Mouse (Mus musculus) midbrain, embryonic 11.5 days (tissue): ENCODE measurements around the gene Kcnk12. TPM values are rescaled to one million over a fixed set of nuclear protein-coding genes. Genes with fewer than 3 reads are reported as not detected.

Experiments used
- ATAC-seq: fragments of 200-750 bp; cut with Nextera tagmentation; 2 replicates; pipeline ENCODE4 v1.8.0; 2017; ENCODE audit warnings: moderate TSS enrichment, moderate library complexity; ENCODE audit not compliant: low FRiP score
- DNase-seq: peaks from one replicate; pipeline ENCODE4 v3.0.0; 2015; ENCODE audit warnings: low spot score; ENCODE audit errors: missing footprints
- H3K27ac ChIP-seq: fragments of 300-500 bp; sonication (generic); 2 replicates; pipeline ENCODE4 v1.5.1; 2014; ENCODE audit warnings: low read depth, low read length
- H3K27me3 ChIP-seq: fragments of 300-500 bp; sonication (generic); 2 replicates; pipeline ENCODE4 v1.6.1; 2014; ENCODE audit warnings: mild to moderate bottlenecking, low read length, moderate library complexity, mixed read lengths; ENCODE audit not compliant: control insufficient read depth, insufficient read depth
- H3K36me3 ChIP-seq: fragments of 300-500 bp; sonication (generic); 2 replicates; pipeline ENCODE4 v1.6.1; 2014; ENCODE audit warnings: mild to moderate bottlenecking, low read length, moderate library complexity, mixed read lengths; ENCODE audit not compliant: control insufficient read depth, insufficient read depth
- H3K4me1 ChIP-seq: fragments of 300-500 bp; sonication (generic); 2 replicates; pipeline ENCODE4 v1.6.1; 2014; ENCODE audit warnings: low read length; ENCODE audit not compliant: control insufficient read depth, insufficient read depth
- H3K4me2 ChIP-seq: fragments of 300-500 bp; sonication (generic); 2 replicates; pipeline ENCODE4 v1.6.1; 2014; ENCODE audit warnings: mild to moderate bottlenecking, moderate library complexity
- H3K4me3 ChIP-seq: fragments of 300-500 bp; sonication (generic); 2 replicates; pipeline ENCODE4 v1.5.1; 2014; ENCODE audit warnings: low read depth, low read length
- H3K9ac ChIP-seq: fragments of 300-500 bp; sonication (generic); 2 replicates; pipeline ENCODE4 v1.6.1; 2014; ENCODE audit warnings: low read length
- H3K9me3 ChIP-seq: fragments of 300-500 bp; sonication (generic); 2 replicates; pipeline ENCODE4 v1.6.1; 2016; ENCODE audit warnings: low read length; ENCODE audit not compliant: control insufficient read depth
- WGBS: fragments of 180-500 bp; shearing (Covaris S2); extraction: QIAGEN DNeasy Blood & Tissue Kit; methylation state at CpG from one replicate; pipeline ENCODE4 v1.1.7; 2014; 5-methylcytosine and 5-hydroxymethylcytosine counted together
- polyA plus RNA-seq: library from polyadenylated mRNA; unstranded; fragments of >200 nt; fragmentation: Nextera tagmentation; extraction: Ambion mirVana; gene quantifications from 2 replicates; pipeline ENCODE4 v1.2.1, GENCODE M21; 2014

Kcnk12 gene
- polyA plus RNA-seq, 1 experiment from 2014 or later: 0.26 TPM

DNA sequence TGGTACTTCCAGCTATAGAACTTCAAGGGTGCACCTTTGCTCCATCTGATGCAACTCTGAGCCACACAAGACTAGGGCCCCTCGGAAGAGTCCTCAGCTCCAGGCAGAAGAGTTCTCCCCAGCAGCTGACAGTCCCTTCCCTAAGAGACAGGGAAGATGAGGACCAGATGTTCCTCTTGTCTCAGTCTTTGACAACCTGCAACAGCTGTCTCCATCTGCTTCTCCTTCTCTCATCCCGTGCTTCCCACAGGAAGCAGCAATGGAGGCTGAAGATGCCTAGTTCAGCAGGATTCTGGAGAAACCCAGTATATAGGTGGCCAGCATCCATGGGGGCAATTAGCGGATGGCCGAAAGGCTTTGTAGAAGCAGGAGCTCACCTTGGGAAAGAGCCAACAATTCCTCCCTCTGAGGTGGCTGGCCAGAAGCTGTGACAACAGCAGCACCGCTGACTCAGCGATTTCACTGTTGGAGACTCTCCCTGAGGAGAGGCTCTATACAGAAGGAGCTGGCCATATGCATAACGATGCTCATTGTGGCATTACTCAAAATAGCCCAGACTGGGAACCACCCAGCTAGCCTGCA is 6.2 kb downstream of the Kcnk12 start:
- no peak overlapping the region for H3K4me3 ChIP-seq
- 78% methylated on average over 7 of the region's 7 CpGs for WGBS
- H3K27me3 ChIP-seq: peaks cover 14% of the 10 kb centered on the region
- H3K4me1 ChIP-seq: no peaks in the 10 kb centered on the region; the same call in 1 of the 2 replicates
- no peak overlapping the region for H3K9ac ChIP-seq
- H3K4me2 ChIP-seq: no peak overlapping the region
- no peaks in the 10 kb centered on the region for H3K9me3 ChIP-seq
- H3K36me3 ChIP-seq: no peaks in the 10 kb centered on the region
- DNase-seq: peak; percentile 23
- H3K27ac ChIP-seq: no peak overlapping the region
- no peak for ATAC-seq

DNA sequence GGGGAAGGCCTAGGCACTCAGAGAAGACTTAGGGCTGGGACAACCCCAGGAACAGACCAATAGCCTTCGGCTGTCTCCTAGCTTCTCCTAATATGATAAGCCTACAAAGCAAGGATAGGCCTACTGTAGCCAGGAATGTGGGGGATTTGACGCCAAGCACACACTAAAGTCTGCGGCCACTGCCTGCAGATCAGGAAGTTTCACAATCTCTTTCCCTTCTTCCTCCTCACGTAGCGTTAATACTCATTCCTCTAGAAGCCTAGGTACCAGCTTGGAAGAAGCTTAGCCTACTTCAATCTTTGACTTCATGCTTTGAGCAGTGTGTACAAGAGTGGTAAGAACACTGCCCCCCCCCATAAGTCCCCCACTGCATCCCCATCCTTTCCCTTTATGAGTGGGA is 7.1 kb downstream of the Kcnk12 start:
- 92% methylated on average over 5 of the region's 5 CpGs for WGBS
- no peaks in the 10 kb centered on the region for H3K9me3 ChIP-seq

DNA sequence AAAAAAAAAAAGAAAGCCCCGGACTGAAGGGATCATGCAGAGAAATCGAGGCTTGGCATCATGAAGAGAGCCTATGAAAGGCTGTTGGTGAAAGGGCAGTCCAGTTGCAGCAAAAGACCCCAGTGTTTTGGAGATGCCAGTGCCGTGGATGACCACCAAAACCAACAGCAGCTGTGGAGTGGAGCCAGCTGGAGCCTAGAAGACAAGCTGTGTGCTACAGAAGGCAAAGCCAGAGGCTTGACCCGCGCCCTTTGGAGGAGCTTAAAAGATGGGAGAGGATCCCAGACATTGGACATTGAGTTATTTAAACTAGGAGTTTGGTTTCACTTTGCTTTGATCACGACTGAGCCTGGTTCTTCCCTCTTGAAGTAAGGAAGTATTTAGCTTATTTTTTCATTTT is 9.6 kb downstream of the Kcnk12 start:
- Histone ChIP-seq H3K9me3 (no peaks in the 10 kb centered on the region), H3K4me3 (no peak overlapping the region), H3K9ac (no peak overlapping the region), H3K4me2 (no peak overlapping the region), H3K27me3 (no peaks in the 10 kb centered on the region), H3K27ac (no peak overlapping the region), H3K4me1 (no peaks in the 10 kb centered on the region), H3K36me3 (no peaks in the 10 kb centered on the region)
- 84% methylated on average over 6 of the region's 6 CpGs for WGBS
- ATAC-seq (no peak), DNase-seq (no peak)

More for the DNA sequence above, 7.1 kb downstream of the Kcnk12 start:
- Histone ChIP-seq H3K4me2 (no peak overlapping the region), H3K4me3 (no peak overlapping the region), H3K36me3 (no peaks in the 10 kb centered on the region), H3K27me3 (peaks cover 5% of the 10 kb centered on the region), H3K27ac (no peak overlapping the region), H3K4me1 (no peaks in the 10 kb centered on the region), H3K9ac (no peak overlapping the region)
- ATAC-seq (no peak), DNase-seq (peak; percentile 4)

DNA sequence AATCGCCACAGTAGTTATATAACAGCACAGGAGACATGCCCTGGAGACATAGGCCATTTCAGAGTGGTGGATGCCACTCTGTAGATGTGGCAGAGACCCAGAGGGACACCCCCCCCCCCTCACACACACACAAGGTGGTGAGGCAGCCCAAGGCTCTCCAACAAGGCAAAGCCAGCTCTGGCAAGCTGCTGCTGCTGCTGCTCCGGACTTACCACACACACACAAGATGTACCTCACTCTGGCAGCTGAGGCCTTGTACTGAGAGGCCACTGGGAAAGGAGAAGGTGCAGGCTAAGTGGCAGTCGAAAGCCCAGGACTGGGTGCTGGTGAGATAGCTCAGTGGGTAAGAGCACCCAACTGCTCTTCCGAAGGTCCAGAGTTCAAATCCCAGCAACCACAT is 10.1 kb downstream of the Kcnk12 start:
- Histone ChIP-seq H3K9me3 (no peaks in the 10 kb centered on the region), H3K9ac (no peak overlapping the region), H3K4me2 (no peak overlapping the region), H3K27ac (no peak overlapping the region), H3K4me1 (no peaks in the 10 kb centered on the region), H3K4me3 (no peak overlapping the region), H3K36me3 (no peaks in the 10 kb centered on the region), H3K27me3 (no peaks in the 10 kb centered on the region)
- no peak for DNase-seq
- 88% methylated on average over 4 of the region's 4 CpGs for WGBS
- no peak for ATAC-seq

DNA sequence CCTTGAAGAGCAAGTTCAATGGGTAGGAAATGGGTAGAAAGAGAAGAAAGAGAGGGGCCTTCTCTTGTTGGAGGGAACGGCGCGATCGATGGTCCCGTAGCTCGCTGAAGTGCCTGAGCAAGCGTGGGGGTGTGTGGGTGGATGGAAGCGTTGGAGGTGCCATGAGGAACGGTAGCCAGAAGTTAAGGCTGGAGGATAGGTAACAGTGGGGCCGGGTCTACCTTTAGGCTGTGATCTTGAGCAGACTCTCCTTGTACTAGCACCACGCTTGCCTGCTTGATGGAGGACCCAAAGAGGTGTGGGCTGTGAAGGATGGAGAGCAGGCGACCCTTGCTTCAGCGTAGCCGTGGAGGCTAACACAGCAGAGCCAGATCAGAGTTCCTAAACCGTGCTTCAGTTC is 12.1 kb downstream of the Kcnk12 start:
- ATAC-seq (no peak), DNase-seq (no peak)
- H3K4me1 ChIP-seq: no peaks in the 10 kb centered on the region
- H3K27me3 ChIP-seq: no peaks in the 10 kb centered on the region
- no peaks in the 10 kb centered on the region for H3K36me3 ChIP-seq
- H3K9me3 ChIP-seq: no peaks in the 10 kb centered on the region
- H3K9ac ChIP-seq: no peak overlapping the region
- H3K4me3 ChIP-seq: no peak overlapping the region
- WGBS: 92% methylated on average over 15 of the region's 15 CpGs
- H3K27ac ChIP-seq: no peak overlapping the region
- no peak overlapping the region for H3K4me2 ChIP-seq

DNA sequence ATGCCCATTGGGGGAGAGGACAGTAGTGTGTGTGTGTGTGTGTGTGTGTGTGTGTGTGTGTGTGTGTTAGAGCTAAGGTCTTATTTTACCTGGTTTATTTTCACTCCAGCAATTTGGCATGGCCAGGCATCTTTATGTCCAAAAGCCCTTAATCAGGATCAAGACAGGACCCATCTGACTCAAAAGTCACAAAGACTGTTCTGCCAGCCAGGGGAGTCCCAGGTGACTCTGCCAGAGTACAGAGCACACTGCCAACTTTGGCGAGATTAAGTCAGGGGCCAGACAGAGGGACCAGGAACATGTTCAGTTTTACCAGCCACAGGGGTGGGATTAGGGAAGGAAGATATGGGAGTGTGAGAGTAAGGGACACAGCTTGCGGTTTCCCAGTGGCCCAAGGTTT is 12.9 kb downstream of the Kcnk12 start:
- H3K9ac ChIP-seq: no peak overlapping the region
- H3K4me1 ChIP-seq: no peaks in the 10 kb centered on the region
- H3K9me3 ChIP-seq: no peaks in the 10 kb centered on the region
- H3K36me3 ChIP-seq: no peaks in the 10 kb centered on the region
- H3K4me3 ChIP-seq: no peak overlapping the region
- WGBS: 86% methylated on average over 2 of the region's 2 CpGs
- ATAC-seq (no peak), DNase-seq (no peak)
- no peak overlapping the region for H3K4me2 ChIP-seq
- H3K27me3 ChIP-seq: no peaks in the 10 kb centered on the region
- no peak overlapping the region for H3K27ac ChIP-seq

DNA sequence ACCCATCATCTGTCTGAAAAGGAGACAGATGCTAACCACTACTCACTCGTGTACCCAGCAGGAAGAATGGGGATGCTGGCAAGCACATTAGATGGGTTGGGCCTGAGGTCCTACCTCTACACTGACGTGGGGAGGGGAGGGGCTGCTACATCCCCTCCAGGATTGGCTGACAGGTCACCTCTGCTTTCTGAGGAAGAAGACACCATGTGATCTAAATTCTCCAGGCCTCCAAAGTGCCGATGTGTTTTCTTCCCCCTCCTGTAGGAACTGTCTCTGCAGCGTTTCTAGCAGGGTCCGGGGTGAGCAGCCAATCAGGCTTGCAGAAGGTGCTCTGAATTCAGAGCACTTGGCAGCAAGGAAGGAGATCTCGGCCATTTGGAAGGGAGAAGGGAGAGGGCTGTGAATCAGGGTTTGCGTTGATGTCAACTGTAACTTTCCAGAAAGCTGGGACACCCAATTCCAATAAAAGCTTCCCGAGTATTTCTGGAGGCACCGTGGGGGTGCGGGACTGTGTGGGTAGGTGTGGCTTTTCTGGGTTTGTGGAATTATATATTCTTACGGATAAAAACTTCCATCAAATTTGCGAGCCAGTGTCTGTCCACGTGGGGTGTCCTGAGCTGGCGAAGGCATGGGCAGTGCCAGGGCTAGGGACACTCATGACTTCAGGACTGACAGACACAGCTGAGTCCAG is 13.5 kb downstream of the Kcnk12 start:
- no peak overlapping the region for H3K4me2 ChIP-seq
- WGBS: 72% methylated on average over 14 of the region's 14 CpGs
- DNase-seq: no peak
- no peaks in the 10 kb centered on the region for H3K36me3 ChIP-seq
- H3K9ac ChIP-seq: no peak overlapping the region
- no peak for ATAC-seq
- H3K27ac ChIP-seq: no peak overlapping the region
- H3K9me3 ChIP-seq: no peaks in the 10 kb centered on the region
- H3K4me3 ChIP-seq: no peak overlapping the region
- H3K4me1 ChIP-seq: no peaks in the 10 kb centered on the region
- no peaks in the 10 kb centered on the region for H3K27me3 ChIP-seq

DNA sequence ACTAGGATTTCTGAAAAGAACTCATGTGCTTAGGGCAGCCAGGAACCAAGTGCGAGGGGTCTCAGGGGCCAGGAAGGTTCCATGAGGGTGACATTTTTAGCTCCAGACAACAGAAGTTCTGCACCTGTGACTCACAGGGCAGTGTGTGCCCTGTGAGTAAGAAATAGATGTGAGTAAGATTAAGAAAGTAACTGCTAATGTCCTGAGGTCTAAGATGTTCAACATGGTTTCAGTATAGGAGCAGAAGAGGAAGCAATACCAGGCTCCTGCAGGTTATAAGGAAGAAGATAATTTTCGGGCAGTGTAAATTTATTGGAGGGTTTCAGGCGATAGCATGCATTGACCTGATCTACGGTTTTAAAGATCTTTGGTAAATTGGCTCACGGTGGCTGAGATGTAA is 16.6 kb downstream of the Kcnk12 start:
- H3K9ac ChIP-seq: no peak overlapping the region
- H3K9me3 ChIP-seq: no peaks in the 10 kb centered on the region
- H3K4me2 ChIP-seq: no peak overlapping the region
- H3K36me3 ChIP-seq: no peaks in the 10 kb centered on the region
- WGBS: 95% methylated on average over 5 of the region's 5 CpGs
- H3K27ac ChIP-seq: no peak overlapping the region
- H3K27me3 ChIP-seq: no peaks in the 10 kb centered on the region
- DNase-seq (no peak), ATAC-seq (no peak)
- H3K4me1 ChIP-seq: no peaks in the 10 kb centered on the region
- no peak overlapping the region for H3K4me3 ChIP-seq

DNA sequence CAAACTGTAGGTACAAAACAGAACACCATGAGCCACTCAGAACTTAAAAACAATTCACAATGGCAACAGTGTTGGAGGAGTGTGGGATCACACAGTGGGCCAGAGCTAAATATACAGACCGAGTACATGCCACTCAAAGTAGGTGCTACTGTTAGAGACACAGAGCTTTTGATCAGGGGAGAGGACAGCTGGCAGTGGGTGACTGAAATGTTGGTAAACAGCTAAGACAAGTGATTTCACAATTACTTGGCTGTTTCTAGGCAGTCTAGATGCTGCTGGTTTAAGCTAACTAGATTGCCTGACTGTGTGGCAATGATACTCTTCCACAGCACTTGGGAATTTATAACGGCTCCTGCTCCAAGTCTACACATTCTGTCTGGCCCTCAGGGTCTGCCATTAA is 17.6 kb downstream of the Kcnk12 start:
- Histone ChIP-seq H3K27me3 (no peaks in the 10 kb centered on the region), H3K4me2 (no peak overlapping the region), H3K27ac (no peak overlapping the region), H3K4me1 (no peaks in the 10 kb centered on the region), H3K4me3 (no peak overlapping the region), H3K9me3 (no peaks in the 10 kb centered on the region), H3K36me3 (no peaks in the 10 kb centered on the region), H3K9ac (no peak overlapping the region)
- 78% methylated on average over 2 of the region's 2 CpGs for WGBS
- no peak for DNase-seq
- no peak for ATAC-seq
